Mouse (Mus musculus): ENCODE results near the gene Cct3.
"Not testable (repeated sequence)": the region's sequence is repeated elsewhere in the genome, so short reads cannot be mapped to it uniquely, and the experiment has no call there.

GRCm38 (mm10) chr3:88271298-88271697 lies 25.6 kb upstream of the Cct3 start:
- TF ChIP-seq CTCF (IDR thresholded peaks at IDR 0.05; ENCODE audit: borderline replicate concordance, control insufficient read depth, extremely low read depth, insufficient read depth, low read length, poor library complexity); POLR2A (IDR thresholded peaks at IDR 0.05; ENCODE audit: control insufficient read depth, extremely low read depth, insufficient read depth, low read length, poor library complexity): not testable (repeated sequence)
